Mouse (Mus musculus) liver, embryonic 14.5 days (tissue): ENCODE measurements around the gene Lrrc45.

Source experiments
- CTCF ChIP-seq: IDR thresholded peaks from 2 replicates; pipeline ENCODE4 v1.5.1; 2016; ENCODE audit warnings: antibody characterized with exemption, low read depth, control low read depth
- EP300 ChIP-seq: IDR thresholded peaks from 2 replicates; pipeline ENCODE4 v1.6.1; 2016; ENCODE audit warnings: antibody characterized with exemption, low read depth

- TF ChIP-seq EP300 (no peak), CTCF (no peak)
Observed at GRCm38 (mm10) chr11:120747974-120748373, 34.2 kb downstream of the Lrrc45 start.
